Mouse (Mus musculus) limb, embryonic 11.5 days (tissue): ENCODE measurements around the gene Tekt5. TPM values are rescaled to one million over a fixed set of nuclear protein-coding genes. Genes with fewer than 3 reads are reported as not detected.
A peak's percentile ranks its signal among the peaks of the same experiment; 100 is the strongest.

Experiments
- ATAC-seq: fragments of 200-750 bp; cut with Nextera tagmentation; 2 replicates; pipeline ENCODE4 v1.8.0; 2017; ENCODE audit warnings: low read depth; ENCODE audit not compliant: insufficient number of reproducible peaks, low FRiP score, low TSS enrichment
- DNase-seq: peaks from one replicate; pipeline ENCODE4 v3.0.0-alpha.2; 2015; ENCODE audit warnings: low spot score
- H3K27ac ChIP-seq: fragments of 300-500 bp; sonication (generic); replicated peaks from 2 replicates; pipeline ENCODE4 v1.5.1; 2014; ENCODE audit warnings: low read depth, mild to moderate bottlenecking, low read length
- H3K27me3 ChIP-seq: fragments of 300-500 bp; sonication (generic); 2 replicates; pipeline ENCODE4 v1.6.1; 2014; ENCODE audit warnings: mild to moderate bottlenecking, low read length, mixed read lengths; ENCODE audit not compliant: control insufficient read depth, insufficient read depth
- H3K36me3 ChIP-seq: fragments of 300-500 bp; sonication (generic); 2 replicates; pipeline ENCODE4 v1.6.1; 2014; ENCODE audit warnings: mild to moderate bottlenecking, low read length, moderate library complexity, mixed read lengths; ENCODE audit not compliant: control insufficient read depth, insufficient read depth
- H3K4me1 ChIP-seq: fragments of 300-500 bp; sonication (generic); 2 replicates; pipeline ENCODE4 v1.6.1; 2014; ENCODE audit warnings: low read length, mixed read lengths; ENCODE audit not compliant: control insufficient read depth, insufficient read depth
- H3K4me2 ChIP-seq: fragments of 300-500 bp; sonication (generic); 2 replicates; pipeline ENCODE4 v1.6.1; 2014; ENCODE audit warnings: low read depth, mild to moderate bottlenecking, moderate library complexity; ENCODE audit not compliant: severe bottlenecking
- H3K4me3 ChIP-seq: fragments of 300-500 bp; sonication (generic); 2 replicates; pipeline ENCODE4 v1.5.1; 2014; ENCODE audit warnings: low read depth, low read length
- H3K9ac ChIP-seq: fragments of 300-500 bp; sonication (generic); 2 replicates; pipeline ENCODE4 v1.6.1; 2014; ENCODE audit warnings: mild to moderate bottlenecking, low read length
- H3K9me3 ChIP-seq: fragments of 300-500 bp; sonication (generic); 2 replicates; pipeline ENCODE4 v1.6.1; 2016; ENCODE audit warnings: low read length; ENCODE audit not compliant: control insufficient read depth
- WGBS: fragments of 180-500 bp; shearing (Covaris S2); extraction: QIAGEN DNeasy Blood & Tissue Kit; methylation state at CpG from one replicate; pipeline ENCODE4 v1.1.7; 2014; 5-methylcytosine and 5-hydroxymethylcytosine counted together
- polyA plus RNA-seq: library from polyadenylated mRNA; unstranded; fragments of >200 nt; fragmentation: Nextera tagmentation; extraction: Ambion mirVana; gene quantifications from 2 replicates; pipeline ENCODE4 v1.2.1, GENCODE M21; 2014

Gene Tekt5
- polyA plus RNA-seq = 0.10 TPM in 1 of 2 replicates, not detected in the other

GRCm38 (mm10) chr16:10394699-10395540 lies at the start of gene Tekt5:
Tekt5 (minus strand) TSS chr16:10395490.
- H3K9me3 ChIP-seq = no peaks in the 10 kb centered on the region
- WGBS = 7% methylated on average over 37 of the region's 37 CpGs
- DNase-seq (peak; percentile 64), ATAC-seq (no peak)
- peaks cover 14% of the 10 kb centered on the region for H3K27me3 ChIP-seq
- H3K4me2 ChIP-seq = peak within 1 kb of the TSS; percentile 52
- H3K9ac ChIP-seq = peak within 1 kb of the TSS; percentile 27; the same call in 1 of the 2 replicates
- no peaks in the 10 kb centered on the region for H3K36me3 ChIP-seq
- 0 out of 2 replicates have a peak within 1 kb of the TSS, but pooled peaks have one; percentile 3 for H3K4me3 ChIP-seq
- peaks cover 5% of the 10 kb centered on the region; the same call in 1 of the 2 replicates for H3K4me1 ChIP-seq
- no peak within 1 kb of the TSS for H3K27ac ChIP-seq

DNA sequence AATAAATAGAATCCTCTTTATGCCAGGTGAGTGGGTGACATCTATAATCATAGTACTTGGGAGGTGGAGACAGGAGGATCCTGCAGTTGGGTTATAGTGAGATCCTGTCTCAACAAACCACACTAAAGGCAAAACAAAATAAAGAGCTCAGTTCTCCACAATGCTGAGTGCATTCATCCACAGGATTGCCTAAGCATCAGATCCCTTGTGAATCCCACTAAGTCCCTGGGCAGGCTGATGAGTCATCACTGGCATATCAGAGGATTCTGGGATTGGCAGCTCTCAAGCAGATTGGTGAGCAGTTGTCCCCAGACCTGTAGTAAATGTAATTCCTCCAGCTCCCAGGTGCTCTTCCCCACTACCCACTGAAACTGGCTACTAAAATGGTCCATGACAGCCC lies 48.4 kb upstream of the Tekt5 start:
- Histone ChIP-seq H3K9ac (no peak overlapping the region), H3K9me3 (no peaks in the 10 kb centered on the region), H3K36me3 (no peaks in the 10 kb centered on the region), H3K4me2 (no peak overlapping the region), H3K4me3 (no peak overlapping the region), H3K27ac (no peak overlapping the region), H3K27me3 (no peaks in the 10 kb centered on the region), H3K4me1 (peaks cover 10% of the 10 kb centered on the region)
- ATAC-seq (no peak), DNase-seq (no peak)

DNA sequence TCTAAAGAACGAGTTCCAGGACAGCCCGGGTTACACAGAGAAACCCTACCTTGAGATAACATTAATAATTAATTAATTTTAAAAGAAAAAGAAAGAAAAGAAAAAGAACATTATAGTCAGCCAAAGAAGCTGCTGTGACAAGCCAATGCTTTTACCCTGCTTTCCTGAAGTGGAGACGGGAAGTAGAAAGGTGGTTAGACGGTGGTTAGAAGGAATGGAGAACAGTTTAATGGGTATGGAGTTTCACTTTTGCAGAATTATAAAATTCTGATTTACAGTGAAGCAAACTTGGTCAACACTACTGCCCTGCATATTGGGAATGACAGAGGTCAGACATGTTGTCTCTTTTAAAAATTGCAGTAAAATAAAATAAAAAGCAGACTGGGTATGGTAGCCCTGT lies 46.5 kb upstream of the Tekt5 start:
- Histone ChIP-seq H3K9ac (no peak overlapping the region), H3K27me3 (no peaks in the 10 kb centered on the region), H3K36me3 (no peaks in the 10 kb centered on the region), H3K9me3 (no peaks in the 10 kb centered on the region), H3K4me3 (no peak overlapping the region), H3K4me1 (peaks cover 3% of the 10 kb centered on the region; the same call in 1 of the 2 replicates), H3K4me2 (no peak overlapping the region), H3K27ac (no peak overlapping the region)
- WGBS = 96% methylated on average over 4 of the region's 4 CpGs
- no peak for ATAC-seq
- DNase-seq = no peak

- H3K9ac ChIP-seq = no peak overlapping the region
- no peak overlapping the region for H3K27ac ChIP-seq
- DNase-seq = no peak
- H3K9me3 ChIP-seq = no peaks in the 10 kb centered on the region
- ATAC-seq = no peak
- H3K4me1 ChIP-seq = no peaks in the 10 kb centered on the region; the same call in 1 of the 2 replicates
- no peaks in the 10 kb centered on the region for H3K27me3 ChIP-seq
- 85% methylated on average over 6 of the region's 6 CpGs for WGBS
- no peak overlapping the region for H3K4me3 ChIP-seq
- H3K36me3 ChIP-seq = no peaks in the 10 kb centered on the region
- no peak overlapping the region for H3K4me2 ChIP-seq
Observed at GRCm38 (mm10) chr16:10441328-10441727, 46.0 kb upstream of the Tekt5 start.

DNA sequence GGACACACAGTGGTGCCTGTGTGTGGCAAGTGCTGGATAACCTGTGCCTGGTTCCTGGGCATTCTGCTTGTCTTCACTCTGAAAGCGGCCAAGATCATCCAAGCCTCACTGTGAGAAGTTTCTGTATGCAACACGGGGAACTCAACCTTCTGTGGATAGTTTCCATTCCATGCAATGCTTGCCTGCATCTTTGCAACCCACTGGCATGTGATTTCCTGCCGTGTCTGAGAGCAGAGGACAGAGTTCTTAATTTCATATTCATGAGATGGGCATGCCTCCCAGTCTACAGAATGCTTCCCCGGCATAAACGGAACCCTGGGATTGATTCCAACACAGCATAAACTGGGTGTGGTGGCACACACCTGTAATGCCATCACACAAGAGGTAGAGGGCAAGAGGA lies 42.8 kb upstream of the Tekt5 start:
- no peaks in the 10 kb centered on the region for H3K9me3 ChIP-seq
- no peak overlapping the region for H3K4me2 ChIP-seq
- no peaks in the 10 kb centered on the region for H3K4me1 ChIP-seq
- no peak overlapping the region for H3K9ac ChIP-seq
- DNase-seq = no peak
- H3K27ac ChIP-seq = no peak overlapping the region
- no peaks in the 10 kb centered on the region for H3K27me3 ChIP-seq
- WGBS = 92% methylated on average over 5 of the region's 5 CpGs
- no peaks in the 10 kb centered on the region for H3K36me3 ChIP-seq
- no peak for ATAC-seq
- H3K4me3 ChIP-seq = no peak overlapping the region

DNA sequence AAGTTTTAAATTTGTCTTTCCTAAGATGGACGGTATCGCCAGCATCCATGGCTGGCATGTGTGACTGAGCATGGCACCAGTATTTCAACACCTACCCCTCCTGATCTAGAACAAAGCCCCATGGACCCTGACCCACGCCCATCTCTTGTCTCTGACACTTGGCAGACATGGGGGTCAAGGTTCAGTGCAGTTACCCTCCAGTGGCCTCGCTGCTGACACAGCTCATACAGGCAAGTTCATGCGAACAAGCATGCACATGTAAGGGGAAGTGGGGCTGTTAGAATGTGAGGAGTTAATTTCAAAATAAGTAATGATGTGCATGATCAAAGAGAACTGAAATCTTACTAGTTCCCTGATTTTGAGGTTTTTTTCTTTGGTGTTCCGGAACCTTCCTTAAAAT lies 40.9 kb upstream of the Tekt5 start:
- Histone ChIP-seq H3K36me3 (no peaks in the 10 kb centered on the region), H3K4me1 (no peaks in the 10 kb centered on the region), H3K4me2 (no peak overlapping the region), H3K9me3 (no peaks in the 10 kb centered on the region), H3K27me3 (no peaks in the 10 kb centered on the region), H3K9ac (no peak overlapping the region), H3K4me3 (no peak overlapping the region), H3K27ac (no peak overlapping the region)
- ATAC-seq (no peak), DNase-seq (no peak)
- 85% methylated on average over 6 of the region's 6 CpGs for WGBS

- no peak overlapping the region for H3K4me3 ChIP-seq
- DNase-seq (no peak), ATAC-seq (no peak)
- no peak overlapping the region for H3K27ac ChIP-seq
- 93% methylated on average over 5 of the region's 5 CpGs for WGBS
- no peaks in the 10 kb centered on the region for H3K4me1 ChIP-seq
- no peaks in the 10 kb centered on the region for H3K27me3 ChIP-seq
- no peaks in the 10 kb centered on the region for H3K9me3 ChIP-seq
- H3K9ac ChIP-seq = no peak overlapping the region
- H3K4me2 ChIP-seq = no peak overlapping the region
- H3K36me3 ChIP-seq = no peaks in the 10 kb centered on the region
Observed at GRCm38 (mm10) chr16:10433344-10433743, 38.1 kb upstream of the Tekt5 start.

- no peak for DNase-seq
- WGBS = 80% methylated on average over 4 of the region's 4 CpGs
- no peak overlapping the region for H3K9ac ChIP-seq
- no peak overlapping the region for H3K4me3 ChIP-seq
- no peak overlapping the region for H3K27ac ChIP-seq
- ATAC-seq = no peak
- H3K27me3 ChIP-seq = no peaks in the 10 kb centered on the region
- H3K4me1 ChIP-seq = no peaks in the 10 kb centered on the region
- no peak overlapping the region for H3K4me2 ChIP-seq
- no peaks in the 10 kb centered on the region for H3K36me3 ChIP-seq
- H3K9me3 ChIP-seq = no peaks in the 10 kb centered on the region
Observed at GRCm38 (mm10) chr16:10432387-10432786, 37.1 kb upstream of the Tekt5 start.
